Mouse (Mus musculus): ENCODE measurements at regions not wholly inside any gene's neighbourhood (a gene's known extent, or its start where the extent isn't known, plus 50 kb on each side); places are given as distances from the start of the nearest gene placed in this dataset.

DNA sequence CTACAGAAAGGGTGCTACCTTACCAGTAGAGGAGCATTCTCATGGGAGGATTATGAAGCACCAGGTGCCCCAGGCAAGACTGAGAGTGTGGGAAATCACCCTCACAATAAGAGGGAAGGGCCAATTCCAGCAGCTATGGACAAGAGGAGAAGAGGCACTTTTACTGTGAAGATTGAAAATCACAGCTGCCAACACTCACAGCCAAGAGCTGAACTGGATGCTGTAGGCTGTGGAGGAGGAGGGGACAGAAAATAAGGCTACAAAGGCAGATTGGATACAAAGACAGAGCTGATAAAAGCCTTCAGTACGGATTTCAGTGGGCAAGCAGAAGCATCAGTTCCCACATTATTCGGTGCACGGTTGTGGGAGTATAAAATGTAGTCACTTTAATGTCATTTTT, 74.4 kb upstream of the Lifr start:
- TF ChIP-seq EP300 (IDR thresholded peaks at IDR 0.05; ENCODE audit: insufficient read depth, low read depth, low read length) (no peak), CTCF (IDR thresholded peaks at IDR 0.05) (no peak)

Measured in heart, adult 2 months (tissue).